8 mouse cellular contexts compared by ENCODE assay signal in genomic region chr11:100282549-100282948, GRCm38 (mm10). TPM values are rescaled to one million over a fixed set of nuclear protein-coding genes. Genes with fewer than 3 reads are reported as not detected.
DNase-seq lines count a peak whose midpoint lies in the region; ATAC-seq and TF ChIP-seq lines count a peak whose summit lies in the region.

No protein-coding gene starts in this region.

- H3K27ac ChIP-seq in heart, adult 2 months = no peak overlapping the region
- H3K27ac ChIP-seq in lung, embryonic 14.5 days (ENCODE audit: low read depth) = no peak overlapping the region

- H3K4me3 ChIP-seq in heart, adult 2 months = no peak overlapping the region
- no peak overlapping the region for H3K4me3 ChIP-seq in lung, embryonic 14.5 days (ENCODE audit: low read depth, low read length)

- no peaks in the 10 kb centered on the region; the same call in 1 of the 2 replicates for H3K4me1 ChIP-seq in heart, adult 2 months (ENCODE audit: control insufficient read depth, insufficient read depth, low read length)
- H3K4me1 ChIP-seq in lung, embryonic 14.5 days (ENCODE audit: insufficient read depth) = no peaks in the 10 kb centered on the region

- intact Hi-C loops in heart, adult 2 months (cut with DNase I) = loop anchor here (1.0 to 5.0 kb wide), 4 partner anchors 16 to 904 kb away; no protein-coding TSS in a partner anchor

- H3K36me3 ChIP-seq in heart, adult 2 months (ENCODE audit: control insufficient read depth, insufficient read depth, low read length) = no peaks in the 10 kb centered on the region
- H3K36me3 ChIP-seq in lung, embryonic 14.5 days (ENCODE audit: insufficient read depth) = no peaks in the 10 kb centered on the region

- no peak overlapping the region for H3K9ac ChIP-seq in heart, adult 2 months (ENCODE audit: low read depth, low read length)
- H3K9ac ChIP-seq in lung, embryonic 14.5 days = no peak overlapping the region

- no peaks in the 10 kb centered on the region for H3K9me3 ChIP-seq in lung, embryonic 14.5 days (ENCODE audit: low read depth, low read length)

- TF ChIP-seq EP300 in heart, adult 2 months (IDR thresholded peaks at IDR 0.05; ENCODE audit: insufficient read depth, low read depth, low read length) = no peak

- H3K79me2 ChIP-seq in heart, adult 2 months (replicated peaks; ENCODE audit: control insufficient read depth, insufficient read depth, low read length) = no peaks in the 10 kb centered on the region

- DNase-seq in A20 (ENCODE audit: low read depth, low spot score) (peak; percentile 73), ZHBTc4 (ENCODE audit: low read depth, low spot score) (peak; percentile 93)
- DNase-seq in embryo, embryonic 10 days (ENCODE audit: low spot score) = peak; percentile 90
- peak; percentile 68 to 84 for DNase-seq in heart, adult 2 months
- peak; percentile 80 for DNase-seq in kidney, postnatal 14 days
- peak; percentile 88 for DNase-seq in lung, embryonic 14.5 days
- peak; percentile 80 for DNase-seq in ovary, postnatal 14 days (ENCODE audit: low spot score)
- DNase-seq in thymus, postnatal 10 days (ENCODE audit: low spot score in 2 of 2) = peak; percentile 31 to 78

- H3K4me2 ChIP-seq in lung, embryonic 14.5 days = no peak overlapping the region

- H3K27me3 ChIP-seq in heart, adult 2 months (ENCODE audit: control insufficient read depth, insufficient read depth, low read length) = no peaks in the 10 kb centered on the region
- no peaks in the 10 kb centered on the region for H3K27me3 ChIP-seq in lung, embryonic 14.5 days (ENCODE audit: insufficient read depth, low read length)

- ATAC-seq in lung, embryonic 14.5 days (ENCODE audit: insufficient read depth) = peak; percentile 29; the same call in 1 of the 2 replicates

- WGBS in heart, adult 2 months = 20% methylated on average over 10 of the region's 10 CpGs
- WGBS in lung, embryonic 14.5 days = 23% methylated on average over 10 of the region's 10 CpGs

- TF ChIP-seq CTCF in heart, adult 2 months (IDR thresholded peaks at IDR 0.05) = peak; percentile 82
- TF ChIP-seq CTCF in lung, embryonic 14.5 days (IDR thresholded peaks at IDR 0.05; ENCODE audit: low read depth) = peak; percentile 89

- no peak for TF ChIP-seq POLR2A in heart, adult 2 months (IDR thresholded peaks at IDR 0.05; ENCODE audit: insufficient read depth, low read depth, low read length)

RNA-seq across cellular contexts. Expression of gene Krt42, which starts 12.9 kb away (rescaled TPM):
- total RNA-seq in heart, adult 2 months (2021) = not detected
- not detected in 2 replicates for polyA plus RNA-seq in heart, adult 2 months (2012; rRNA removed)
- polyA plus RNA-seq in lung, embryonic 14.5 days (2014; fragmentation: Nextera tagmentation; extraction: Ambion mirVana) = not detected in 2 replicates

RNA-seq across cellular contexts. Expression of gene Krt17, which starts 21.7 kb away (rescaled TPM):
- total RNA-seq in heart, adult 2 months (2021) = not detected
- 0.61 TPM in 1 of 2 replicates, not detected in the other for polyA plus RNA-seq in heart, adult 2 months (2012; rRNA removed)
- 2.1 and 2.9 TPM in 2 replicates for polyA plus RNA-seq in lung, embryonic 14.5 days (2014; fragmentation: Nextera tagmentation; extraction: Ambion mirVana)

RNA-seq across cellular contexts. Expression of gene Krt16, which starts 33.8 kb away (rescaled TPM):
- not detected for total RNA-seq in heart, adult 2 months (2021)
- polyA plus RNA-seq in heart, adult 2 months (2012; rRNA removed) = not detected in 2 replicates
- polyA plus RNA-seq in lung, embryonic 14.5 days (2014; fragmentation: Nextera tagmentation; extraction: Ambion mirVana) = not detected in 2 replicates

RNA-seq across cellular contexts. Expression of gene Eif1, which starts 37.1 kb away (rescaled TPM):
- total RNA-seq in heart, adult 2 months (2021) = 1,000 to 10,000 TPM; 1,735 to 2,054 TPM
- 195 and 341 TPM in 2 replicates for polyA plus RNA-seq in heart, adult 2 months (2012; rRNA removed)
- 1,908 and 1,918 TPM in 2 replicates for polyA plus RNA-seq in lung, embryonic 14.5 days (2014; fragmentation: Nextera tagmentation; extraction: Ambion mirVana)

RNA-seq across cellular contexts. Expression of gene Gast, which starts 51.7 kb away (rescaled TPM):
- total RNA-seq in heart, adult 2 months (2021) = not detected
- not detected in 2 replicates for polyA plus RNA-seq in heart, adult 2 months (2012; rRNA removed)
- polyA plus RNA-seq in lung, embryonic 14.5 days (2014; fragmentation: Nextera tagmentation; extraction: Ambion mirVana) = not detected in 2 replicates
